Mouse (Mus musculus): ENCODE measurements around the gene Ccm2.

Ccm2 gene

DNA sequence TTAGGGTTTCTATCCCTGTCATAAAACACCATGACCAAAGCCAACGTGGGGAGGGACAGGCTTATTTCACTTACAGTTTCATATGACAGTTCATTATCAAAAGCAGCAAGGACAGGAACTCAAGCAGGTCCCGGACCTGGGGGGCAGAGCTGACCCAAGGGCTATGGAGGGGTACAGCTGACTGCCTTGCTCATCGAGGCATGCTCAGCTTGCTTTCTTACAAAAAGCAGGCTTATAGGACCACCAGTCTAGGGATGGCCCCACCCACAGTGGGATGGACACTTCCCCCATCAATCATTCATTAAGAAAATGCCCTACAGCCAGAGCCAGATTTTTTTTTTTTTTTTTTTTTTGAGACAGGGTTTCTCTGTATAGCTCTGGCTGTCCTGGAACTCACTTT is 15.9 kb upstream of the Ccm2 start:
- no peak for DNase-seq

DNA sequence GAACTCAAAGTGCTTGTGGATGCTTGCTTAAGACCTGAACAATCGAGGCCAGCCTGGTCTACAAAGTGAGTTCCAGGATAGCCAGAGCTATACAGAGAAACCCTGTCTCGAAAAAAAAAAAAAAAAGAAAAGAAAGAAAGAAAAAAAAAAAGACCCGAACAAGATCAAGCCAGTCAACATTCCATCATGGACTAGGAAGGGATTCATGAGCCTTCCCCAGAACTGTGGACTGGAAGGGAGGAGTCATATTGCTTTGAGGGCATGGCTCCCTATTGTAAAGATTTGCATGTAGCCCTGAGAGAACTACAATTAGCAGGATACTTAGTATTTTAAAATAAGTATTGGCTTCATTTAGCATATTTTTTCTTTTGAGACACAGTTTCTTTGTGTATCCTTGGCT is 2.0 kb upstream of the Ccm2 start:
- no peak for DNase-seq

DNA sequence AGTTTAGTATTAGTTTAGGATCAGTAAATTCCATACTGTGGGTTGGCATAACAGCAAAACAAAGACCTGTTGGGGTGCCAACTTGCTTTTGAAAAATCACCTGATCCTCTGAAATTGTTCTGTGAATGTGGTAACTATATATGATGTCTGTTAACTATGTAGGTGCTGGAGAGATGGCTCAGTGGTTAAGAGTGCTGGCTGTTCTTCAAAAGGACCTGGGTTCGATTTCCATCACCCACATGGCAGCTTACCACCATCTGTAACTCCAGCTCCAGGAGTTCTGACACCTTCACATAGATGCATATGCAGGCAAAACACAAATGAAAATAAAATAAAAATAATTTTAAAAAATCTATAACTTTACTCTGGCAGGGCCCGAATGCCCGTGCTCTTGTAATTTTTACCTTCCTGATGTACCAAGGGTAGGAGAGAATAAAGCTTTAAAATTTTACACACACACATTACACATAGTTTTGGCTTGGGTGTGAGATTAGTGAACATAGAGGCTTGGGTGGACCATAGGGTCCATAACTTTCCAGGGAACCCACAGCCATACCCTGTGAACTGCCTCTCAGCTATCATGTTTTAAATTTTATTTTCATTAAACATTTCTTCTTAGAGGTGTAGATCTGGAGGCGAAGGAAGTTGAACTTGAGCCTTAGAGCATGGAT is 1.4 kb upstream of the Ccm2 start:
- no peak for DNase-seq

DNA sequence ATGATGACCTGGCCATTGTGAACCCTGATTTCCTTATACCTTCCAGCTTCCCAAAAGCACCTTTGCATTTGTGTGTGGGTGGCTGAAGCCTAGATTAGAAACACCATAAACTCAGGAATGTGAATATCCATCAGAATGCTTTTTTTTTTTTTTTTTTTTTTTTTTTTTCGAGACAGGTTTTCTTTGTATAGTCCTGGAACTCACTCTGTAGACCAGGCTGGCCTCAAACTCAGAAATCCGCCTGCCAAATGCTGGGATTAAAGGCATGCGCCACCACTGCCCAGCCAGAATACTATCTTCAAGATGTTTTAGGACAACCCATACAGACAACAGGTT is 862 bp upstream of the Ccm2 start:
- DNase-seq, result no peak

DNA sequence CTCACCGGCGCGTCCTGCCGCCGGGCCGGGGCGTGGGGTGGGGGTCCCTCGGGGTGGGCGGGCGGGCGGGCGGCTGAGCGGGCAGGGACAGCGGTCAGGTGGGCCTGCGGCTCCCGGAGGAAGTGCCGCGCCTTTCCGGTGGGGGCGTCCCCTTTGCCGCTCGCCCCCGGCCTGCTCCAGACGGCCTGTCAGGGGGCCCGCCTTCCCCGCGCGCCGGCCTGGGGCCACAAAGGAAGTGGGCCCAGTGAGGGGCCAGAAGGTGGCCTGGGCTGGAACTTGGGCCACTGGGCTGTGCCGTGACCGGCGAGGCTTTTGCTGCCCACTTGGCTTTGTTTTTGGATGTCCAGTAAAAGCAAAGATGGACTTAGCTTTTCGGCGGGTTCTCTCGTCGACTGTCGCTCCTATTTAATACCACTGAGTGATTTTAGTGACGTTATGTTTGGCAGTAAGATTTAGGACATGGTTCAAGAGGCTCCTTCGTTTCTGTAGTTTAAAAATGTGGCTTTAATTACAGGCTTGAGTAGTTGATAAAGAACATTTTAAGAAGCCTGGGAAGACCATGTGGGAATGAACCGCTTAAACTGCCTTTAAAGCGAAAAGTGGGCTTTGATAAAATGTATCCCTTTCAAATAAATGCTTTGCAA is 472 bp downstream of the Ccm2 start:
- peak; percentile 84 for DNase-seq

DNA sequence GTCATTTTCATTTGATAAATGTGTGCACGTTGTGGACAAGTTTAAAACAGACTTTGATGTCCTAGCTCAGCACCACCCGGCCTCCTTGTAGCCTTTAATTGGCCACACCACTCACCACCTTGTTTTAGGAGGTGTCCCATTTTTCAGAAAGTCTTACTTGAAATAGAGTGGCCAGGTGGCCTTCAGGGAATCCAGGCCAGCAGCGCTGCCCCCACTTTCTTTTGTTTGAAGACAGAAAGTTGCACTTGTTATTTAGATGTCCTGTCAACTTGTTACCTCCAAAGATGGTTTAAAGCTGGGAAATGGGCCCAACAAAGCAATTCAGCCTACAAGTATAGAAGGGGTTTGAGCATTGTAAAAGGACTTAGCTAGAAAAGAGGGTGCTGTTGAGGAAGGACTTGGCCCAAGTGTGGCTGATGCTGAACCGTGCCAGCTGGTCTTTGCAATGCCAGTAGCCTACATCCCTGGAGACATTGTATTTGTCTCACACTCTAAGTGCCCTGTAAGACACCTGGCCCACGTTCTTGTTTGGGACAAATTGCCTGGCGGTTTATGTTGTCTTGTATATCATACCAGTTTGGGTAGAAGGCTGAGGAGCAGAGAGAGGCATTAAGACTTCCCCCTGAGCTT is 1.1 kb downstream of the Ccm2 start:
- DNase-seq, result no peak

DNA sequence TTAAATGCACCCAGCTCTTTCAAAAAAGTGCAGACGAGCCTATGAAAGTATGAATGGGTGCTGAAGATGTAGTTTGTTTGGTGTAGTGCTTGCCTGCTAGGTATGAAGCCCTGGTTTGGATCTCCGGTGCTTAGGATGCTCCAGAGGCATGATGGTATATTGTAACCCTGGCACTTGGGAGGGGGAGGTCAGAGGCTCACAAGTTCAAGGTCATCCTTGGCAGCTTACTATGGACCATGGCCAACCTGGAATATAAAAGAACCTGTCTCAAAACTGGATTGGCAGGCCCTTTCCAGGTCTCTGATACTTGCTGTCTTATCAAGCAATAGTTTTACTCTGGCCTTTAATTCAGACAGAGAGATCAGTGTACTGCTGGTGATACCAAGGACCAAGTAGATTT is 3.1 kb downstream of the Ccm2 start:
- no peak for DNase-seq

DNA sequence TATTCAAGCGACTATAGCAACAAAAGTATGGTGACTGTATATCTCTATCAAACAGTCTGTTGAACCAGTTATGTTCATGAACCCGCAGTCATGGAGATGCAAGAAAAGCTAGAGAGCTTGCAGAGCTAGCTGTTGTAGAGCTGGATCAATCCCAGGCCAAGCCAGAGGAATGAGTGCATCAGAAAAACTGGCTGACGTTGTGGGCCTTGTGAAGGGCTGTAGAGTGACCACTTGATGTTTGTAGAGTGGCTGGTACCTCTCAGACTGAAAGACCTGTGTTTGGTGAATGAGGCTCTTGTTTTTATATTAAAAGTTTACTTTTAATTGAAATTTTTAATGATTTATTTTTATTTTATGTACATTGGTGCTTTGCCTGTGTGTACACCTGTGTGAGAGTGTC is 3.5 kb downstream of the Ccm2 start:
- DNase-seq, result no peak

DNA sequence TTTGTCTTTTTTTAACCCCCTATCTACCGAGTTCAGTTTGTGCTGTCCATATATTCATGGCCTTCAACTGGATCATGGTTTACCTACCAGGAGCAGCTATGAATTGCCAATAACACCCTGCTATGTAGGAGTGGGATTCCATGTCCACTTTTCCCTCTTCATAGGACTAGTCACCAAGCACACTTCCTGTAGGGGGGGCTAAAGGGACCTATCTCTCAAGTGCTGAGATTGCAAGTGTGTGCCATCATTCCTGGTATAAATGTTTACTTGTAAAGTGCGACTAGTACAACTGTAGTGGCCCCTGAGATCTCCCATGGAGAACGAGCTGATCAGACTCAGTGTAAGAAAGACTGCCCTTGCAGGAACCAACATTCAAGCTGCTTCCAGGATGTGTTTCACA is 11.5 kb downstream of the Ccm2 start:
- no peak for DNase-seq

DNA sequence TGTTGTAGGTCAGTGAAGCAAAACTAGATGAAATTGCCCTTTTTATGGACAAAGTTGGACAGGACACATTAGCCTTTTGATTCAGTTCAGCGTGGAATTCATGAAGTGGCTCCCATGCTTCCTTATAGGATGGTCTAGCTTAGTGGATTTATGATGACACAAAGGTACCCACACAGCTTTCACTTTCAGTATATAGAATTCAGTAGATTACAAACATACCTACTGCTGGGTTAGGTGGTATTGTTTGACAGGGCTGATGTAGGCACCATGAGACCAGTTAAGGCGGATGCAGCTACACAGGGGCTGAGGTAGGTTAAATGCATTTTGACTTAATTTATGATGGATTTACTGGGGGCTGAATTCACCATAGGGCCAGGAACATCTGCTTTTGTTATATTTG is 13.3 kb downstream of the Ccm2 start:
- DNase-seq, result no peak

DNA sequence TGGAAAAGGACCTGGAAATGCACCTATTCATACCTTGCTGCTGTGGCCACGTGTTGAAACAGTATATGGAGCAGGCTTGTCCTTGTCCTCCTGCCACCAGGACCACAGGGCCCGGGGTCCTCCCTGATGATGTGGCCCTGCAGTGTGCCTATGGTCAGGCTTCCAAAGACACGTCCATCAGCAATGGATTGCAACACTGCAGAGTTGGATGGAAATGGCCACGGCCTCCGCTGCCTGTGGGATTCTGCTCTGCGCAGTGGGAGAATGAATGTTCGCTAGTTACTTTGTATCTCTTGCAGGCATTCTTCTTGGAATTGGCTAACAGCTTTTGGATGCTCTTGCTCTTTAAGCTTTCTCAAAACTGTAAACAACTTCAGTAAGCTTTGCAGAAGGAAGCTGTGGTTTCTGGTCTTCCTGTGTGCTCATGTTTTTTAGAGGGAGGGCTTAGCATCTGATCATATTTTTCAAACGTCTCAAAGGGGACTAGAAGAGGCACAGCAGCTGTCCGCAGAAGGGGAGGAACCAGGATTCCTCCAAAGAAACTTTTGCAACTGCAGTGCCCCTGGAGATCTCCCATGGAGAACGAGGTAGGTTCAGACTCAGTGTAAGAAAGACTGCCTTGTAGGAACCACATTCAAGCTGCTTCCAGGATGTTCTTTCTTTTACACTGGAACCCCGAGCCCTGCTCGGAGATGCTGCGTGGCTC is 14.1 kb downstream of the Ccm2 start:
- DNase-seq, result peak; percentile 52

DNA sequence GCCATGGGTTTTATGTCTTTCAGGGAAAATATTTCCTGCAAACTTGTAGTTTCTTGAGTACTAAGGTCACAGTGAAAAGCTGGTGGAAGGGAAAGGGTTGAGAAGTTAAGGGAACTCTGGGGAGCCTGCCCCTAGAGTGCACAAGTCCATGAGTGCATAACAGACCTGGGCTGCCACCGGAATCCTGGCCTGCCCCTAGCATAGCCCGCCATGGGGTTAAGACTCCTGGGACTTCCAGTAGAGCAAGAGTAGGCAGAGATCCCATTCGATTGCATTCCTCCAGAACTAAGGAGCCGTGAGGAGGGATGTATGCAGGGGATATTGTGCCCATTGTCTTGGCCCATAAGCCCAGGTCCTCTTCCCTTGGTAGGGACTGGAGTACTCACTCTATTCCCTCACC is 14.8 kb downstream of the Ccm2 start:
- no peak for DNase-seq

DNA sequence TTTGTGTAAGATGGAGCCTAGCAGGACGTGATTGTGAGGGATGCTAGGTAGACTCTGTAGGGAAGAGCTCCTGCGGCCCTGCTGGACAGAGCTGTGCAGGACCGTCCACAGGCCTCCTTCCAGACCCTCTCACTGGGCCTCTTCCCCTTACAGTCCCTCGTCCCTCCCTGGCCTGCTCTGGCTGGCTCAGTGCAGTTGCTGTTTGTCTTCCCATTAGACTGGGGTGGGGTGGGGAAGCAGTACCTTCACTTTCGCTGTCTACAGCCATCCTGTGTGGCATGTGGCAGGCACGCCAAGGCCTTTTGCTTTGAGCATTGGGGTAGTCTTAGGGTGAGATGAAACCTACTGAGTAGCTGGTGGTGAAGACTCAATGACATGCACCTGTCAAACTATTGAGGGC is 15.7 kb downstream of the Ccm2 start:
- DNase-seq, result no peak

DNA sequence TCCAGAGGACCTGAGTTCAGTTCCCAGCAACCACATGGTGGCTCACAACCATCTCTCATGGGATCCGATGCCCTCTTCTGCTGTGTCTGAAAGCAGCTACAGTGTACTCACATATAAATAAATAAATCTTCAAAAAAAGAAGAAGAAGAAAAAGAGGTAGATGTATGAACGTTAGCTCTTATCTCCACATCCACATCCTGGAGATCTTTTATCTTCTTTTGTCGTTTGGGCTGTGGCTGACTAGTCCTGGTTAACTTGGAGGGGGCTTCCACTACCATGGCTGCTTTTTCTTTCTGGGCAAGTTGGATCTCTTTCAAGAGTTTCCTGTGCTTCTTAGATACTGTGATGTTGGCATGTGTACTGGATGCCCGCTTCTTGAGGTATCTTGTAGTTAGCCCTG is 16.5 kb downstream of the Ccm2 start:
- no peak for DNase-seq

DNA sequence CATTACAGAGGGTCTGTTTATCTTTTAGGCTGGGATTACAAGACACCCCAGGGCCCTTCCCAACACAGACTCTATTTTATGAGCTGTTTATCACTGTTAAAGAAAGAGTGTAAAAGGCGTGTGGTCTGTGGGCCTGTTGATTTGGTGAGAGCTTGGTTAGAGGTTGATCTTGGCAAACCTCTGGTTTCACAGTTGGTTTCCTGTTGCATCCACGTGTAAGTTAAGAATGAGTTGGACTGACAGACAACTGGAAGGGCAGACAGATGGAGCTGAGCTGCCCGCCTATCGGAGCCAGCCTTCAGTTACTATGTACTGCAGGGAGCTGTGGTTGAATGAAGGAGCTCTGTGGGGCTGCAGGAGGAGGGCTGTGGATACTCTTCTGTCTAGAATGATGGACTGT is 19.8 kb downstream of the Ccm2 start:
- DNase-seq, result no peak

DNA sequence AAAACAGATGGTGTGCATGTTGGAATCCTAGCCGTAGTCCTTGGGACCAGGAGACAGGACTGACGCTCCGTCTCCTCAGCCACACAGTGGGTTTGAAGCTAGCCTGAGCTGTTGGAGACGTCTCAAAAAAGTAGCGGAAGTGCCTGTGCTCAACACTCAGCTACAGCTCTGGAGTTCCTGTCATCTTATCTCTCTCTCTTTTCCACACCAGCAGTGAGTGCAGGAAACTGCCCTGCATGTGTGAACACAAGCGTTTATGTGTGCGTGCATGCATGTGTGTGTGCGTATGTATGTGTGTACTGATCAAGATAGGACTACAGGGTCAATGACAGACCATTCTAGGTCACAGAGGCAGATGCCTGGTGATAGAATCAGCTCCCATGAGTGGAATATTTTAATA is 21.3 kb downstream of the Ccm2 start:
- DNase-seq, result no peak

DNA sequence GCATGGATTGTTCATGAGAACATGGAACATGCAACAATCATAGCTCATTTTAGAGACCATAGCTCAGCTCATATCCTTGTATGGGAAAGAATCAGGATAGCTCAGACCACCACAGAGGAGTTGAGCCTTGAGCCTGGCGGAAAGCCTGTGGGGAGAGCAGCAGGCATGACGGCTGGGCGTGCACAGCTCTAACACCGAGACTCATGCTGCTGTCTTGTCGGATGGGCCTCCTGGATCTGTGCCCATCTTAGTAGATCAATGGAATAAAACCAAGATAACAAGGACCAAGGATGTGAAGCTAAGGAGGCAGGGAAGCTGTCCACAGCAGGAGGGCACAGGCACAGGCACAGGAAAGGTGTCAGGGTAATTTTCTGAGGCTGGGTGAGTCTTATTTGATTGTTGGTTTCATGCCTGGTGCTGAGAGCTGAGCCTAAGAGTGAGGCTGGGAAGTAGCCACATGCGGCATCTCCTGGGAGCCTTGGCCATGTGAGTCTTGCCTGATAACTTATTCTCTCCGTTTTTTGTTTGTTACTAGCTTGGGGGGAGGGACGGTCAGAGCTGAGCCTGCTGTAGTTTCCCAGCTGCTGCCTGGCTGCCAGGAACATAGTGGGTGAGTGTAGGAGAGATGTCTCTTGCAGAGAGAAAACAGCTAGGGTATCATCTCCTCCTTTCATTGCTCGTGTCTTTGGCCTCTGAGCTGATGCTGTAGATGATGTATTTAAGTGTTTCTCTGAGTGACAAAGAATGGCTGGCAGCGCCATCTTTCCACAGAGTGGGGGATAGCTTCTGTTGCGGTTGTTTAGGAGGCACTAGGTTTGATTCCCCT is 22.1 kb downstream of the Ccm2 start:
- DNase-seq, result peak; percentile 34

DNA sequence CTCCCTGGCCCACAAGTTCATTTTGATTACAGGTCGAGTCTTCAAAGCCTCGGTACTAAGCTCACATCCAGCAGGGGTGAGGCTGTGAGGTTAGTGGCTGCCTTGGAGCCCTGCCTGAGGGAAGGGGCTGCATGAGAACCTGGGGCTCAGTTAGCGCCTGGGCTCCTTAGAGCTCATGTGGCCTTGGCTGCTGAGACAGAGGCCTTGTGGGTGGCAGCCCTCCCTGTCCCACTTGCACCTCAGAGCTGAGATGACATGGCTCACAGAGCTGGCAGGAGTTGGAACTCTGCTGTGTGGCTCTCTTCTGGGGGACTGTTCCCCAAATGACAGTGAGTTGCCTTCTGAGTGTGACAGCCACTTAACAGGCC is 22.7 kb downstream of the Ccm2 start:
- no peak for DNase-seq

DNA sequence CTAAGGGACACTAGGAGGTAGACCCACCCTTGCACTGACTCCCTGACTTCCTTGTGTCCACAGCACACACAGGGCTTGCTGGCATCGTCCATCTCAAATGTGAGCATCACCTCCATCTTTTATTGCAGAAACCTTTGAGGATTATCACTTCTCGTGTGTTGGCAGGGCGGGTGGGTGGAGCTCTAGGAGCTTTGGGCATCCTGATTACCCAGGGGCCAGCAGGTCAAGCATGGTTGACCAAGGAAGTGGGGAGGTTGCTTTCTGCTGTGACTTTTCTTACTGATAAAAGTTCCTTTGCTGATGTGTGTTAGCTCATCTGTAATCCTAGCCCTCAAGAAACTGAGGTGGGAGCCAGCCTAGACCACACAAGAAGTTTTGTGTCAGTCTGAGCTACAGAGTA is 29.5 kb downstream of the Ccm2 start:
- DNase-seq, result no peak

DNA sequence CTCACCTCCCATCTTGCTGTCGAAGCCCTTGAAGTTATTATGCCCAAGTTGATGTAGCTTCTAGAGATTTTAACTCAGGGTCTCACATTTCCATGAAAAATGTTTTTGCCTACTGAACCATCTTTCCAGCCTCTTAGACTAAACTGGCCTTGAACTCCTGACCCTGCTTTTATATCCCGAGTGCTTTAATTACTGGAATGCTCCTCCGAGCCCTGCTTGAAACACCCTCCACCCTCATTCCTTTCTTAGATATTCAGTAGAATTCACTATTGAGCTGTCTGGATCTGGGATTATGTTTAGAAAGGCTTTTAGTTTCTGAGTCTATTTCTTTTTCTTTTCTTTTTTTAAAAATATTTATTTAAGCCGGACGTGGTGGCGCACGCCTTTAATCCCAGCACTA is 32.7 kb downstream of the Ccm2 start:
- DNase-seq, result no peak

DNA sequence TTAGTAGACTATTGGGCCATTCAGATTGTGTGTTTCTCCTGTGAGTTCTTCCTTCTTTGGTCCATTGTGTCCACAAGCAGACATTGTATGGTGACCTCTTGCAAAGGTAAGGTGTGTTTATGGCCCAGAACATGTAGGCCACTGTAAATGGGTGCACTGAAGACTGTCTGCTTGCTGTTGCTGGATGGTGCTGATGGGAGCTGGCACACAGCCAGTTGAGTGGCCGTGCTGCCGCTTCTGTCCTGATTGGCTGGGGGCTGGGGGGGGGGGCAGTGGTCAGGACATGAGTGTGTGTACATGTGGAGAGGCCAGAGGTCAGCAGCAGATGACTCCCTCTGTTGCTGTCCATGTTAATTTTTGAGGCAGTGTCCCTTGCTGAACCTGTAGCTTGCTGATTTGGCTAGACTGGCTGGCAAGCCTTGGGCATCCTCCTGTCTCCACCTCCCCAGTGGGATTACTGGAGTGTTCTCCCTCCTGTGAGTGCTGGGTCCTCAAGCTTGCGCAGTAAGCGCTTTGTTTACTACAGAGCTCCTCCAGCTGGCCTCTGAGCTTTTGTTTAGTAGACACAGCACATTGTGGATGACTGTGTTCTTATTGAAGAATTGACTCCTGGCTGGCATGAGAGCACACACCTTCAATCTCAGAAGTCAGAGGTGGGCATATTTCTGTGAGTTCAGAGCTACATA is 33.5 kb downstream of the Ccm2 start:
- DNase-seq, result no peak

DNA sequence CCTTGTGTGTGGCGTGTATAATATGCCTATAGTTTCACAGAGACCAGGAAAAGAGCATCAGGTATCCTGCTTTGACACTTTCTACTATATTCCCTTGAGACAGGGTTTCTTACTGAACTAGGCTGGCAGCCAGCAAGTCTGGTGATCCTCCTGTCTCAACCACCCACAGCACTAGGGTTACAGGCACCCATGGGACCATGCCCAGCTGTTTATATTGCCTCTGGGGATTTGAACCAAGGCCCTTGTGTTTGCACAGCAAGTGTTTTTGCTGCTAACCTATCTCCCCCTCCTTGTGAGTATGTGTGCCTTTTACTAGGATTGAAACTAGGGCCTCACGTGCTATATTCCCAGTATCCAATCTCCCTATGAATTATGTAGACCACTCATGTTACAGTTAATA is 34.9 kb downstream of the Ccm2 start:
- DNase-seq, result no peak

DNA sequence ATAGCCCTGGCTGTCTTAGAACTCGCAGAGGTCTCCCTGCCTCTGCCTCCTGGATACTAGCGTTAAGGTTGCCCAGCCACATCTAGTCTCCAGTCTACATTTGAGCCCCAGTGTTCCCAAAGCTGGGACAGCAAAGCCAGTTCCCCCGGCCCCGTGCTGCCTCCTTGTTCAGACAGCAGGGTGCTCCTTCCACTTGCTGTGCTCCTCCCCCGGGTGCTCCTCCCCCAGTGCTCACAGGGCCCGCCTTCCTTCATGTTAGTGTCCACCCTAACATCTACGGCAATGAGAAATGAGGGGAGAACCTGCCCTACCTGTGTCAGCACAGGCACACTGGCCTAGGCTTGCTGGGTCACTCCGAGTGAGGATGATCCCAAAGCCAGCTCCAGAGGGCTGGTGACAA is 39.1 kb downstream of the Ccm2 start:
- no peak for DNase-seq
